Mouse (Mus musculus) midbrain, embryonic 14.5 days (tissue): ENCODE measurements around the gene Acad9. TPM values are rescaled to one million over a fixed set of nuclear protein-coding genes. Genes with fewer than 3 reads are reported as not detected.
A peak's percentile ranks its signal among the peaks of the same experiment; 100 is the strongest.

ENCODE experiments used
- ATAC-seq: fragments of 200-750 bp; cut with Nextera tagmentation; 2 replicates; pipeline ENCODE4 v1.8.0; 2017; ENCODE audit warnings: moderate number of reproducible peaks, moderate library complexity; ENCODE audit not compliant: low FRiP score, low TSS enrichment
- DNase-seq: peaks from one replicate; pipeline ENCODE4 v3.0.0-alpha.2; 2015
- H3K27ac ChIP-seq: fragments of 300-500 bp; sonication (generic); replicated peaks from 2 replicates; pipeline ENCODE4 v1.5.1; 2014; ENCODE audit warnings: mild to moderate bottlenecking, low read depth, low read length, moderate library complexity
- H3K27me3 ChIP-seq: fragments of 300-500 bp; sonication (generic); 2 replicates; pipeline ENCODE4 v1.6.1; 2014; ENCODE audit warnings: low read length, control low read depth, mixed read lengths; ENCODE audit not compliant: control insufficient read depth, insufficient read depth
- H3K36me3 ChIP-seq: fragments of 300-500 bp; sonication (generic); 2 replicates; pipeline ENCODE4 v1.6.1; 2014; ENCODE audit warnings: low read length, control low read depth; ENCODE audit not compliant: control insufficient read depth, insufficient read depth
- H3K4me1 ChIP-seq: fragments of 300-500 bp; sonication (generic); 2 replicates; pipeline ENCODE4 v1.6.1; 2014; ENCODE audit warnings: mild to moderate bottlenecking, antibody characterized with exemption, low read length, control low read depth; ENCODE audit not compliant: control insufficient read depth, insufficient read depth
- H3K4me2 ChIP-seq: fragments of 300-500 bp; sonication (generic); 2 replicates; pipeline ENCODE4 v1.6.1; 2014; ENCODE audit warnings: mild to moderate bottlenecking, low read length, moderate library complexity
- H3K4me3 ChIP-seq: fragments of 300-500 bp; sonication (generic); replicated peaks from 2 replicates; pipeline ENCODE4 v1.5.1; 2014; ENCODE audit warnings: low read depth, low read length
- H3K9ac ChIP-seq: fragments of 300-500 bp; sonication (generic); replicated peaks from 2 replicates; pipeline ENCODE4 v1.6.1; 2014; ENCODE audit warnings: mild to moderate bottlenecking, low read length, moderate library complexity
- H3K9me3 ChIP-seq: fragments of 300-500 bp; sonication (generic); 2 replicates; pipeline ENCODE4 v1.6.1; 2016; ENCODE audit warnings: low read length, control low read depth, mixed read lengths; ENCODE audit not compliant: control insufficient read depth
- WGBS: fragments of 180-500 bp; shearing (Covaris S2); extraction: QIAGEN DNeasy Blood & Tissue Kit; methylation state at CpG from one replicate; pipeline ENCODE4 v1.1.7; 2014; 5-methylcytosine and 5-hydroxymethylcytosine counted together
- polyA plus RNA-seq: library from polyadenylated mRNA; unstranded; fragments of >200 nt; fragmentation: Nextera tagmentation; extraction: Ambion mirVana; gene quantifications from 2 replicates; pipeline ENCODE4 v1.2.1, GENCODE M21; 2014

Acad9 gene
- polyA plus RNA-seq, 1 experiment from 2014 or later, result 96.8 TPM

DNA sequence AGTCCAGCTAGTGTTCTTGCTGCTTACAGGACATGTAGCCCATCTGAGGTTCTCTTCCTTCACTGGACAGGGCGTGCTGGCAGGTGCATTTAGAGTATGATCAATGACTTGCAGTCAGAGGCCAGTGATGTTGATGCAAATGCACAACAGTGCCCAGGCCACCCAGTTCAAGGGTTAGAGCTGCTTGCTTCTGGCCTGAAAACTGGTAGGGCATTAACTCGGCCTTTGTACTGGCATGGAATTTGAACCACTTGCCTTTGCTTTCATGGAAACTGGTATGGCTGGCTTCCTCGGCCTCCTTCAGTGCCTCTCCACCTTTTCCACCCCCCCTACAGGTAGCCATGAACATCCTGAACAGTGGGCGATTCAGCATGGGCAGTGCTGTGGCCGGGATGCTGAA lies 14.1 kb downstream of the Acad9 start:
- H3K9ac ChIP-seq, result no peak overlapping the region
- ATAC-seq, result no peak
- WGBS, result 92% methylated on average over 5 of the region's 5 CpGs
- no peaks in the 10 kb centered on the region for H3K9me3 ChIP-seq
- H3K36me3 ChIP-seq, result peaks cover 90% of the 10 kb centered on the region
- H3K4me3 ChIP-seq, result no peak overlapping the region
- H3K4me1 ChIP-seq, result no peaks in the 10 kb centered on the region
- no peak overlapping the region for H3K27ac ChIP-seq
- H3K27me3 ChIP-seq, result no peaks in the 10 kb centered on the region
- no peak for DNase-seq
- no peak overlapping the region for H3K4me2 ChIP-seq

DNA sequence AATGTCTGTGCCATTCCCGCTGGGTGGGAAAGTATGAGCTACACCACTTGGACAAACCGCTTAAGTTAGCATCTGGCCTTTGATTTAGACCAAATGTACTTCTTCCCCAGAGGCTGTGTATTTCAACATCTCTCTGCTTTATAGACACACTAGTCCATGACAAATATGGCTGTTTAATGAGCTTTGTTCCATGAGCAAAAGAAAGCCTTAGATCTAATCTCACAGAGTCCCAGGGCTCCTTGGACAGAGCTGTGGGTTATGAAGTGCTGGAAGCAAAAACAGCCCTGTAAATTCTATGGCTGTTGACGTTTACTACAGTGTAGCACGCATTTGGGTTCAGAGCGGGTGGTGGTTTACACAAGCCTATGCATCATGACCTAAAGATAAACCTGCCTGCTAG lies 15.0 kb downstream of the Acad9 start:
- H3K4me1 ChIP-seq, result no peaks in the 10 kb centered on the region
- 99% methylated on average over 5 of the region's 5 CpGs for WGBS
- DNase-seq, result no peak
- no peaks in the 10 kb centered on the region for H3K9me3 ChIP-seq
- no peak overlapping the region for H3K4me2 ChIP-seq
- no peak overlapping the region for H3K27ac ChIP-seq
- H3K9ac ChIP-seq, result no peak overlapping the region
- H3K36me3 ChIP-seq, result peaks cover 90% of the 10 kb centered on the region
- no peak for ATAC-seq
- H3K27me3 ChIP-seq, result no peaks in the 10 kb centered on the region
- no peak overlapping the region for H3K4me3 ChIP-seq

DNA sequence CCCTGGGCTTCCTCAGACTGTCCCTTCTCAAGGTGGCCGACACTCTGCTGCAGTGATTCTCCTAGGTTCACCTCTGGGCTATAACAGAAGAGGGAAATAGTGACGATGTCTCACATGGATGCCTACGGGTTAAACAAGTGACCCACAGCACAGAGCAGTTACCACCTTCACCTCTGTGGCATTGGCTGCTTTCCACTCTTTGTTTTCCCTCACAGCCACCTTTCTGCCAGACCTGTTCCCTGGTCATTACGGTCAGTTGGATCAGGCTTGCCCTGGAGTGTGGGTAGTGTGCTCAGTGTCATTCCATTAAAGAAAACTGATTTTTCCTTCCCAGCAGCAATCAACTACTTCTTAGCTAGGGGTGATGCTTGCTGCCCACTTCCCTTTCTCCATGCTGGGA lies 17.1 kb downstream of the Acad9 start:
- no peak overlapping the region for H3K4me3 ChIP-seq
- H3K9me3 ChIP-seq, result no peaks in the 10 kb centered on the region
- 96% methylated on average over 4 of the region's 4 CpGs for WGBS
- no peaks in the 10 kb centered on the region for H3K27me3 ChIP-seq
- no peak overlapping the region for H3K4me2 ChIP-seq
- peaks cover 90% of the 10 kb centered on the region for H3K36me3 ChIP-seq
- H3K27ac ChIP-seq, result no peak overlapping the region
- no peak for ATAC-seq
- H3K9ac ChIP-seq, result no peak overlapping the region
- H3K4me1 ChIP-seq, result no peaks in the 10 kb centered on the region
- DNase-seq, result no peak

DNA sequence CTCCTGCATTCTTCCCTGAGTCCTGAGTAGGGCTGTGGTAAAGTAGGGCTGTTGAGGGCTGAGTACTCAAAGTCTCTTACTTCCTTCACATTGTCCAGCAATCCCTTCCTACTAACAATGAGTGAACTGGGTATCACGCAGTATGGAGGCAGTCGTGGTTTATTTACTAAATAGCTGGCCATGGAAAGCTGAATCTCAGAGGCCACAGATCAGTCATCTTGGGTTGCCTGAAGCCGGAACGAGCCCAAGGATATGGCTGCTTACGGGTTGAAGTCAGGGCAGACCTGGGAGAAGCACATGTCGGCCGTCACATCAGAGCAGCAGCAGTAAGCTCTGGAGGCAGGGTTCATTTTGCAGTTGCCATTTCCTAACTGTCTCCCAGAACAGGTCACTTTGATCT lies 17.6 kb downstream of the Acad9 start:
- H3K4me1 ChIP-seq, result no peaks in the 10 kb centered on the region
- H3K27me3 ChIP-seq, result no peaks in the 10 kb centered on the region
- DNase-seq (no peak), ATAC-seq (no peak)
- no peaks in the 10 kb centered on the region for H3K9me3 ChIP-seq
- H3K4me3 ChIP-seq, result no peak overlapping the region
- no peak overlapping the region for H3K4me2 ChIP-seq
- WGBS, result 96% methylated on average over 7 of the region's 7 CpGs
- no peak overlapping the region for H3K9ac ChIP-seq
- no peak overlapping the region for H3K27ac ChIP-seq
- H3K36me3 ChIP-seq, result peaks cover 90% of the 10 kb centered on the region

DNA sequence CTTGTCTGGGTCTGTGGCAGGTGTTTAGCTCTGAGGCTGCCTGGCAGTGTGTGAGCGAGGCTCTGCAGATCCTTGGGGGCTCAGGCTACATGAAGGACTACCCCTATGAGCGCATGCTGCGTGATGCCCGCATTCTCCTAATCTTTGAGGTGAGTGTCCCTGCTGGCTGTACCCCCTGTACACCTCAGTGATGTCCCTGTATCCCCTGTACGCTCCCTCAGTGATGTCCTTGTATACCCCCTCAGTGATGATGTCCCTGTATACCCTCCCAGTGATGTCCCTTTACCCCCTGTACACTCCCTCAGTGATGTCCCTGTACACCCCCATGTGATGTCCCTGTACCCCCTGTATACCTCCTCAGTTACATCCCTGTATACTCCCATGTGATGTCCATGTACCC lies 19.6 kb downstream of the Acad9 start:
- H3K36me3 ChIP-seq, result peaks cover 90% of the 10 kb centered on the region
- H3K27ac ChIP-seq, result no peak overlapping the region
- no peak overlapping the region for H3K9ac ChIP-seq
- no peak overlapping the region for H3K4me3 ChIP-seq
- no peak overlapping the region for H3K4me2 ChIP-seq
- no peak for DNase-seq
- no peaks in the 10 kb centered on the region for H3K4me1 ChIP-seq
- H3K27me3 ChIP-seq, result no peaks in the 10 kb centered on the region
- ATAC-seq, result 0 out of 2 replicates have a peak, but pooled peaks have one; percentile 21
- H3K9me3 ChIP-seq, result no peaks in the 10 kb centered on the region
- WGBS, result over 99% methylated on average over 5 of the region's 5 CpGs

DNA sequence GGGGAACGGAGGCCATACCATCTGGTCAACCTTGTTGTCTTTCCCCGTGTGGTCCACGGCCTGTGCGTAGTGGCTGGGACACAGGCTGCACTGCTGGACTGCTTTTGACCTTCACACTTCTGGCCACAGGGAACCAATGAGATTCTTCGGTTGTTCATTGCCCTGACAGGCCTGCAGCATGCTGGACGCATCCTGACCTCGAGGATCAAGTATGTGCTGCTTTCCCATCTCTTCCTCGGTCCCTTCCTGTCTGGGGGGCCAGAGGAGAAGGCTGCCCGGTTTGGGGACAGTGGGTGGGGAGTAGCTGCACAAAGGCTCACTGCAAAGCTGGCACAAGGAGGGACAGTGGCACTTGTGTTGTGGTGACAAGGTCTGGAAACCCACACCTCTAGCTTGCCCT lies 21.8 kb downstream of the Acad9 start:
- Histone ChIP-seq H3K4me1 (no peaks in the 10 kb centered on the region), H3K9ac (no peak overlapping the region), H3K4me2 (no peak overlapping the region), H3K4me3 (no peak overlapping the region), H3K36me3 (peaks cover 86% of the 10 kb centered on the region), H3K27ac (no peak overlapping the region), H3K27me3 (no peaks in the 10 kb centered on the region), H3K9me3 (no peaks in the 10 kb centered on the region)
- WGBS, result 92% methylated on average over 9 of the region's 9 CpGs
- ATAC-seq (no peak), DNase-seq (no peak)

DNA sequence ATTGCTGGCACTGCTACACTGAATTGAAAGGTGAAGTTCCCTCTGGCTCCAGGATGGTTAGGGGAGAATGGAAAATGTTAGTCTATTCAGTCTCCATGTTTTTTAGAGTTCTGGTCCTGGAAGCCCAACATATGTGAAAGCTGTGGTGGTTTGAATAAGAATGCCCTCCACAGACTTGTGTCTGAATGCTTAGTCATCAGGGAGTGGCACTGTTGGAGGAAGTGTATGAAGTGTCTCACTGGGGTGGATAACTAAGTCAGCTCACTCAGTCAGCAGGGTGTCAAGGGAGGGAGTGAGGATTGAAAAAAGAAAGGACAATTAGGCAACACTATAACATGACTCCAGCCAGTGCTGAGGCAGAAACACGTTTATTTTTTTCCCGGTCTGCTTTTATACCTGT lies 29.6 kb downstream of the Acad9 start:
- ATAC-seq (no peak), DNase-seq (no peak)
- Histone ChIP-seq H3K4me2 (no peak overlapping the region), H3K4me1 (no peaks in the 10 kb centered on the region), H3K9me3 (no peaks in the 10 kb centered on the region), H3K9ac (no peak overlapping the region), H3K27me3 (no peaks in the 10 kb centered on the region), H3K36me3 (peaks cover 13% of the 10 kb centered on the region), H3K4me3 (no peak overlapping the region), H3K27ac (no peak overlapping the region)
- 77% methylated on average over 2 of the region's 2 CpGs for WGBS

DNA sequence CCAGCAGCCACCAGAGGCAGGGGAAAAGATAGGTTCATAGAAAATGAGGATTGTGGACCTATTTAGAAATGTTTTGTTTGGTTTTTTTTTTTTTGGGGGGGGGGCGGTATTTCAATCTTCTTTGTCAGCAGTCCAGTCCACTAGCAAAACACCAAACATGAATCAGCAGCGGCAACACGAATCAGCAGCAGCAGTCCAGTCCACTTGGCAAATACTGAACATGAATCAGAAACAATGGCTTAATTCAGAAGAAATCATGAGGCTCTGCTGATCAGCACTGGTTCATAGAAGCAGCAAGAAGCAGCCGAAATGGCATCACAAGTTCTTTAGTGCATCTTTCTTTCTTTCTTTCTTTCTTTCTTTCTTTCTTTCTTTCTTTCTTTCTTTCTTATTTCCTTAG lies 50.3 kb downstream of the Acad9 start:
- Histone ChIP-seq H3K27ac (no peak overlapping the region), H3K4me2 (no peak overlapping the region), H3K27me3 (no peaks in the 10 kb centered on the region), H3K9ac (no peak overlapping the region), H3K4me1 (no peaks in the 10 kb centered on the region), H3K4me3 (no peak overlapping the region), H3K9me3 (no peaks in the 10 kb centered on the region), H3K36me3 (no peaks in the 10 kb centered on the region)
- ATAC-seq (no peak), DNase-seq (no peak)
- 86% methylated on average over 4 of the region's 4 CpGs for WGBS

DNA sequence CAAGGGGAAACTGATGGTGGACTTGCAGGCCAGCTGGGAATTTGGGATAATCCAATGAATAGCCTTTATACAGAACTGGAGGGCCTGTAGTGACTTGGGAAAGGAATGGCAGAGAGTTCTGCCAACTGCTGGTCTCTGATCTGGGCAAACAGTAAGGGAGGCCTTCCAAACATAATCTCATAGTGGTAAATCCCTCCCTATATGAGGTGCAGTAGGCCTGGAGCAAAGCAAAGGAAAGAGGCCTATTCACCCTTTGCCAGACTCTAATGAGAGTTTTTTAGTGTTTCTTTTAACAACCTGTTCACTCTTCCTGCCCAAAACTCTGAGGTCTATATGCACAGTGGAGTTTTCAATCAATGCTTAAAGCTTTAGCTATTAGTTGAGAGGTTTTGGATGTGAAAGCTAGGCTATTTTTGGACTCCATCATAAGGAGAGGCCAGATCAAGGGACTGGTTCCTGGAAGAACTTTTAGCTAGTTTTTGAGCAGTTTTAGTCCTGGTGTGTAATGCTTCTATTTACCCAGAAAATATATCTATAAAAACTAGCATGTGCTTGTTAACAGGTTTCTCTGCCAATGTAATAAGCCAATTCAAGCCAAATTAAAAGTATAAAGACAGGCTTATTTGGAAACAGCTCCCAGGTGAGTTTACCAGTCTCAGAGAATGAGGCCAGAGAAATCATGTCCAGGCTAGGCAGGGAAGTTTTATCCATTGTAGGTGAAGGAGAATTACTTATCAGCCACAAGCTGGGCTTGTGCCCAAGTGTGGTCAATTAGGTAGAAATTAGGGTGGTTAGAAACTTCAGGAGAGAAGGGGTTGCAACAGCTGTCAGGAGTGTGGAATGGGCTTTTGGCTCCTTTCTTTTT lies 54.1 kb downstream of the Acad9 start:
- ATAC-seq (no peak), DNase-seq (no peak)
- no peak overlapping the region for H3K4me3 ChIP-seq
- H3K27ac ChIP-seq, result no peak overlapping the region
- no peaks in the 10 kb centered on the region for H3K27me3 ChIP-seq
- H3K36me3 ChIP-seq, result no peaks in the 10 kb centered on the region
- H3K4me2 ChIP-seq, result no peak overlapping the region
- H3K4me1 ChIP-seq, result no peaks in the 10 kb centered on the region
- H3K9ac ChIP-seq, result no peak overlapping the region
- H3K9me3 ChIP-seq, result 0 out of 2 replicates have a peak, but pooled peaks cover 3% of the 10 kb centered on the region
